Mouse (Mus musculus): ENCODE measurements around the gene Diras2.
"Not testable (repeated sequence)": the region's sequence is repeated elsewhere in the genome, so short reads cannot be mapped to it uniquely, and the experiment has no call there.

Gene Diras2

DNA sequence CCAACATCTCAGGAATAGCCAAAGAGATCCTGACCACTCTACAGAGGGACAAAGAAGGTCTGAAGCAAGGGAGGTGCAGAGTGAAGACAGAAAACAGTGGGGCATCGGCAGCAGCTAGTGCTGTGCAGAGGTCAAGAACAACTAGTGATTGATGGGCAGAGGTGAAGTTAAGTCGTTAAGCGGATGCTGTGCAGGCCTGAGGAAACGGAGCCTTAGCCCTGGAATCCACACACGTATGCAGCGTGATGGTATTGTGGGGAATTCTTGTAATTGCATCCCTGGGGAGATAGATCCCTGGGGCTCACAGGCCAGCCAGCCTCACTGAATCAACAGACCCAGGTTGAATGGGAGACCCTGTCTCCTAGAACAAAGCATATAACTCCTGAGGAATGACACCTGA is 9.9 kb downstream of the Diras2 start:
- in situ Hi-C loops (cut with MboI, MseI), result no loop called here

DNA sequence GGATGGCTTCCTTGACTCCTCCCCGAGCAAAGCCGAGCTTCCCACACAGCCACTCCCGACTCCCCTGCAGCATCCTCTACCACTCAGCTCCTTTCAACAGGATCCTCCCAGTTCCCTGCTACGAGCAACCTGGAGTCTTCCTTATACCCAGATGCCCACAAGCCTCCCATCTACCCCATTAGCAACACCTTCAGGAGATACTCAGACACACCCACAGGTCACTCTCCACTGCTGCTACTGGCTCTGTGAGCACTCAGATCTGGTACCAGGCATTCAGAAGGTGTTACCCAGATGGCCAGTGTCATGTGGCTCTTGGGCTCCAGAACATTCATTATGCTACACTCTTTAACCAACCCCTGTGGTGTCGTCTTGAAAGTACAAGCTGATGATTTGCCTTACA is 11.7 kb downstream of the Diras2 start:
- in situ Hi-C loops (cut with MboI, MseI), result no loop called here

DNA sequence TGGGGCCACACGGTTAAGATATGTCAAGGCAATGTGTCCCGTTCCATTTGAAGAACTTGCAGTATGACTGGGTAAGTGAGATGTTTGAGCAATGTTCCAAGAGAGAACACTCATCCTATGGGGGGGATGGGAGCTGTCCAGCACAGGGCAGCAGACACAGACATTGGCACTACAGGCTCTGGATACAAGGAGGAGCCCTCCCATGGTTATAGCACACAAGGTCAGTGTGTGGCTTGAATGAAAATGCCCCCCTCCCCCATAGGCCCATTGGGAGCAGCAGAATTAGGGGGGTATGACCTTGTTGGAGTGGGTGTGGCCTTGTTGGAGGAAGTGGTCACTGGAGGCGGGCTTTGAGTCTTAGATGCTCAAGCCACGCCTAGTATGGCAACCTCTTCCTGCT is 12.7 kb downstream of the Diras2 start:
- in situ Hi-C loops (cut with MboI, MseI), result no loop called here

DNA sequence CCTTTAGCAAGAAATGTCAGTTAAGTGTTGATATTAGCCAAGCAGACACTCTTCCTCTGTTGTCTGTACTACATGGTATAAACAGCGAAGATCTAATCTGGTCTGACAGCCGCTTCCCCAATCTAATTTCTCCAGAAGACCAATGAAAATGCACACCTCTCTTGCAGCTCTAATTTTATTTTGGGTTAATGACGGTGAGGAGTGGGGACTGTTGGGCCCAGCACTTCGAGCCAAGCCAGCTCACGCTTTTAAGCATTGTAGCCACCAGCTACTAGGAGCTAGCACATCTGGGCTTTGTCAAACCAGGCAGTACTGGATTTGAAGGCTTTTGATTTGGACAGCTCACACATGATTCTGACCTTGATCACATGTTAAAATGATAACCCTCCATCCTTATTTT is 14.1 kb downstream of the Diras2 start:
- in situ Hi-C loops (cut with MboI, MseI), result no loop called here

DNA sequence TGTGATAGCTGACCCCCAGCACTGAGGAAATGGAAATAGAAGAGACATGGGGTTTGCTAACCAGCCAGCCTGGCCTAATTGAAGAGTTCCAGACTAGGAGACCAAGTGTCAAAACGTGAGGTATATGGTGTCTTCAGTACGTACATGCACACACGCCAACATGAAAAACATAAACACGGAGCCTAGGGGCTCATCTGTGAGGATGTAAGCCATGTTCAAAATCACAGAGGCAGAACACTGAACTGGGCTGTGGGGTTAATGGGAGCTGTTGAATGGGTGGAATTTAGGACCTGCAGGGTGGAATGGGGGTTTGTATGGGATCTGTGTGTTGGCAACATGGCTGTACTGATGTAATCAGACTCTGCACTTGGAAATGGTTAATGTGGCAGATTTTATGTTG is 14.5 kb downstream of the Diras2 start:
- in situ Hi-C loops (cut with MboI, MseI), result no loop called here

DNA sequence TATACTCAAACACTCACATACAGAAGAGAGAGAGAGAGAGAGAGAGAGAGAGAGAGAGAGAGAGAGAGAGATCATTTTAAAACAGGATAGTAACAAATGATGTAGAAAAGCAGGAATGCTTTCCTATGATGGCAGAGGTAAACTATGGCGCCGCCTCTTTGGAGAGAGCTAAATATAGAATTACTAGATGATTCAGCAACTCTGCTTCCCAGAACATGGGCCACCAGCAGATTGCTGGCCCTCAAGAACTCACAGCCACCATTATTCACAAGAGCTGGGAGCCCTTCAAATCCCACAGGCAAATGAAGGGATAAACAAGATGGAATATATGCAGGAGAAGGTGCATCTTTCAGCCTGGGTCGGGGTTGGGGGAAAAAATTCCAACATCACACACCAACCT is 15.0 kb downstream of the Diras2 start:
- in situ Hi-C loops (cut with MboI, MseI), result no loop called here

DNA sequence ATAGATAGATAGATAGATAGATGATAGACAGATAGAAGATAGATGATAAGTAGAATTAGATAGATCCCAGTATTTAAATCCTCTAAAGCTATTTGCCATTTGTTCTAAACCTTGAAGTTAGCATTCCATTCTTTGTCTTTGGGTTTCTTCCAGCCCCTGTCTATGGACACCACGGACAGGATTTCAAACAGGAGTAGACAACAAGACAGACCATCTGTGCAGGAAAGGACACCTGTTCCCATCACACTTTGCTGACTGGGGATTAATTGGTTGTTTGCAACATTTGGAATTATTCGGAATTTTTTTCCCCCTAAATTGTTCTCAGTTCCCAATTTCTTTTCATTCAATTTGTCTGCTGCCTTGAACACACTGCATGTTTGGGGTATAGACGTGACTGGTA is 17.5 kb downstream of the Diras2 start:
- in situ Hi-C loops (cut with MboI, MseI), result no loop called here

DNA sequence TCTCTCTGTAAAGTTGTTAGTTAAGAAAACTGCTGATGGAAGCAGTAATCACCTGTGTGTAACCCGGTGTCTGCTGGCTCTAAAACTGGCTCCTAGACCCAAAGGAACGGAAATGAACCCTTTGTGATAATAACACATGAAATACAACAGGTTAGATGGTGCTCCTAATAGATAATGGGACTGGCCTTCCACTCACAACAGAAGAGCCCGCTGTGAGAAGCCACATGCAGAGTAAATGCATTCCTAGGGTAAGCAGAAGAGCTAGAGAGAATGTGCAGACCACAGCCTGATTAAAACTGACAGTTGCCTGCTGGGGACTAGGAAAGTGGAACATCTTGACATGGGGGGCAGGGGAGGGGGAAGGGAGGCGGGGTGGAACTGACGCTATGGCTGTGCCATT is 18.7 kb downstream of the Diras2 start:
- in situ Hi-C loops (cut with MboI, MseI), result no loop called here

DNA sequence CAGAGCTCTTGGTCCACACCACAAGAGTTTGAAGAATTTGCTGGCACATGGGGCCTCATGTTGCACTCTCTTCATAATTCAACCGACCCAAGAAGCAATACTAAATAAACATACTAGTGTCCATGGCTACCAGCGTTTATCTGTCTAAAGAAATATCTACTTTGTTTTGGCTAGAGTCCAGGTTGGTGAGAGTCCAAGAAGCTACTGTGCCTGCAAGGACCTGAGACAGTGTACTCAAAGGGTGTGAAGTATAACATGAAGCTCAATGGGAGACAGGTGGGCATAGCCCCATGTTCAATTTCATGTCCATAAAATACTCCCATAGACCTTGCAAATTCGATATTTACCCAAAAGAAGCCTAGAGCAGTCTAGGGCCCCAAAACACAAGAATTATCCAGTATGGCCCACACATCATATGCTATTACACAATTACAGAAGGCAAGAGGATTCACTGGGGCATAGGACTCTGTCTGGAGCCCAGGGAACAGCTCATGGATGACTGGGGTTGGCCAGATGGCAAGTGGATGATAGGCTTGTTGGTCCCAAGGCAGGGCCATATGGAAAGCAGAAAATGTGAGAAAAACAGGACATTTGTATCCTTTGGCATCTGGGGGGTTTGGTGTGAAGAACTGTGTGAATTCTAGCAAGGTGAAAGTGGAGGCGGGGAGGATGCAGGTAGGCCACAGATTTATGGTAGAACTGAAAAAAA is 20.8 kb downstream of the Diras2 start:
- in situ Hi-C loops (cut with MboI, MseI), result no loop called here

DNA sequence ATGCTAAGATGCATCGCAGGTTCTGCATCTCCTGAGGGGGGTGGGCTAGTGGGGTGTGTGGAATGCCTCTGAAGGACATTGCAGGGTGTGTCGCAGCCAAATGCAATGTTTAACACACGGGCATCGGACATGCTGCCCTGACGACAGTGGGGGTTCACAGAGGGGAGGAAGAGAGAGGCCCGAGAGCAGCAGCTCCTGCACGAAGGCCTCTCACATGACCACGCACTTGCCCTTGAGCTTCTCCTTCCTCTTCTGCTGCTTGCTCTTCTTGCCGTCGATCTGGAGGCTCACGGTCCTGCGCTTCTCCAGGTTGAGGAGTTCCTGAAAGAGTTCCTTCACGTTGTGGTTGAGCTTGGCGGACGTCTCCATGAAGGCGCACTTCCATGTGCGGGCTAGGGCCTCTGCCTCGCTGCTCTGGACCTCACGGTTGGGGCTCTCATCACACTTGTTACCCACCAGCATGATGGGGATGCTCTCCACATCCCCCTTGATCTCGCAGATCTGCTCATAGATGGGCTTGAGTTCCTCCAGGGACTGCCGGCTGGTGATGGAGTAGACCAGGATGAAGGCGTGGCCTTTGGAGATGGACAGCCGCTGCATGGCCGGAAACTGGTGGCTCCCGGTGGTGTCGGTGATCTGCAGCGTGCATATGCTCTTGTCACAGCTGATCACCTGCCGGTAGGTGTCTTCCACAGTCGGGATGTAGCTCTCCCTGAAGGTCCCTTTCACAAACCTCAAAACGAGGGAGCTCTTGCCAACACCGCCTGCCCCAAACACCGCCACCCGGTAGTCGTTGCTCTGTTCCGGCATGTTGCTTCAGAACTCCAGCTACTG is 23.4 kb downstream of the Diras2 start:
- in situ Hi-C loops (cut with MboI, MseI), result no loop called here

DNA sequence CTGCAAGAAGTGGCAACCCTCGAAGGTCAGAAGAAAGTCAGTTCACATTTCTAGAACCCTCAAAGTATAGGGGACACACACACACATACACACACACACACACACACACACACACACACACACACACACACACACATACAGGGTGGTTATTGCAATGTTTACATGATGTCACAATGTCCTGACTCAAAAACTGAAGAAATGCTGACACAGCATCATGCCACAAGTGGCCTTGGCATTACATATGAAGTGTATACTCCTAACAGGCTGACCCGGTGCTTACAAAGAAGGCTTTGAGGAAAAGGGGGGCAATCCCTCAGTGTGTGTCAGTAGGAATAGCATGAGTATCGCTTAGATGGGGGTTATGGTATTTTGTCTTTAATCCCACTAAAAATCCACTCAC is 24.3 kb downstream of the Diras2 start:
- in situ Hi-C loops (cut with MboI, MseI), result not testable (repeated sequence)

DNA sequence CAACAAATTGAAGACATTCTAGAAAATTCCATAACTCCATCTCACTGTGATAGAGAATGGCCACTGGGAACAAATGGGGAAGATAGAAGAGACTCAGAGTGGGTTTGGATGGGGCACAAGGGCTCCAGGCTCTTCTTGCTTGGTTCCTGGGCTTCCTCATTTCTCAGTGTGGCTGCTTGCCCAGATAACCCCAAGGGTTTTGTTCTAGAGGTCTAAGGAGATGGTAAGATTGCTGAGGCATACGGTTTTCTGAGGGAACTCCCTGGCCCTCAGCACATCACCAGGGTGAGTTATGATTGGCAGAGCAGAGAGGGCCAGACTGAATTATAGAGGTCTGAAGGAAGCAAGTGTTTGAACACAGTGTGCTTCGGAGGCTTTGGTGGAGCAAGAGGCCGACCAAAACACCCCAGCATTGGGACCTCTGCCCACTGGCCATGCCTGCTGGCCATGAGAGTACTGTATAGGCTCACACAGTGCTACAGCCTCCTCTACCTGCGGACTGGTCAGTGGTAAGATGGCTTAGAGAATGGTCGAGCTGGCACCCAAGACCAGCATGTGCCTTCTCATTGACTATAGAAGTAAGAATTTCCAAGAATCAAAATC is 25.3 kb downstream of the Diras2 start:
- in situ Hi-C loops (cut with MboI, MseI), result not testable (repeated sequence)

DNA sequence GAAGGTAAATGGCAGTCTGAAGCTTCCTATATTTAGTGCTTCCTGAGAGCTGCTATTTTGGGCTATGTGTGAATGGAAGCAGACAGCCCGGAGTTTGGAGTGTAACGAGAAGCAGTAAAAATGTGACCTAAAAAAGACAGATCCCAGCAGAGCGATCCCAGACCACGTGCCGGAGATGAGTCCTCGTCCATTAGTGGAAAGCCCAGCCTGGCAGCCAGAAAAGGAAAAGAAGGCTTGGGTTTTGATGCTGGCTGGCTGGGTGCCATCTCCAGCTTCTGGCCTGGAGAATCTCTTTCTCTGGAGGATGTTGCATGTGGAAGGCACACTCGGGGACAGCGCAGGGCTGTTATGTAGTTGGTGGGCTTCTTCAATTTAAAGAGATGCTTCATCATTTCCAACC is 29.4 kb downstream of the Diras2 start:
- in situ Hi-C loops (cut with MboI, MseI), result no loop called here

DNA sequence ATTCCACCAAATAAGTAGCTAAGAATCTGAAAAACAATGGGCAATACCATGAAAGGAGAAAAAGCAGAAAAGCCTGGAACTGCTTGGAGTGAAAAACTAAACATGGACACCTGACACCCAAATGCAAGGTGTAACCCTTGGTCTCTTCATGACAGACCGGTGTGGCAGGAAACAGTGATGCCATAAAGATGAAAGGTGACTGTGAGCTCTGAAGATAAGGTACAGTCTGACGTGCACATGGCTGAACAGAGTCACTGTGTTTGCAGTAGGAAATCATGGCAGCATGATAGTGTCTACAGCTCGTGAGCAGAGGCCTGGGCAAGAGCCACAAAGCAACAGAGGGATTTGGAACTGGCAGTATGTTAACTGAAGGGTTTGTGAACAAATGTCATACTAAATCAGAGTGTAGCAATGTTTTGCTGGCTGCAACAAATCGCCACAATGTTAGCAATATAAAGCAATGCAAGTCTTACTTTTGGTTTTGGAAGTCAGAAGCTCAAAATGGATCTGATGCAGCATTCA is 34.0 kb downstream of the Diras2 start:
- in situ Hi-C loops (cut with MboI, MseI), result no loop called here

DNA sequence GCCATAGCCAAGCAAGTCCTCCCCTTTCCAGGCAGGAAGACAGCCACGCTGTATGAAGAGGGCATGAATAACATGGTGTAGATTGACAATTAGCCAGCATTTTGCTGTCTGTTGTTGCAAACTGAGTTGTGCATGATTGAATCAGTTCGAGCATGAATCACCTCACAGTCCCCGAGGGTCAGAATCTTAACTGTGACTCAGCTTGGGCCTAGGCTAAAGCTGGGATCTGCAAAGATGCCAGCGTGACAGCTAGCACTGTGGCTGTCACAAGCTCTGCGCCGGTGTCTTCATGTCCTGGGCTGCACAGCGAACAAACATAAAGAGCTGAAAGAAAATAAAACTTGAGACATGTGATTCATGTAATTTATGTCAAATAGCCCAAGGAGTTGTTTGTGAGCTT is 42.3 kb downstream of the Diras2 start:
- in situ Hi-C loops (cut with MboI, MseI), result no loop called here

DNA sequence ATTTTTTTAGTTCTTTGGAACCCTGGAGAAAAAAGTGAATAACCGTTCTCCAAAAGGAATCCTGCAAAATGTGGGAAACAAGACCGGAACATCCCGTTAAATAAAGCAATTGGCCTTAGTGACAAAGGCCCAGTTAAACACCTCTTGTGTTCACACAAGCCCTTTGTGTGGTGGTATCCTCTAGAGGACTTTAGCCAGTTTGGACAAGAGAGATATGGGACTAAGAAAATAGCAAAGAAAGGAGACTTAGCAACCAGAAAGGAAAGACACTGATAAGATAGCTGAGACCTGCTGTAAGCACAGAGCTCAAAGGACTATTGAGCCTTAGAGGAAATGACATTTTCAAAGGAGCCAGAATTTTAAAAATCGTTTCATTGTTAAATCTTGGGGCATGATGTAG is 47.0 kb downstream of the Diras2 start:
- in situ Hi-C loops (cut with MboI, MseI), result no loop called here

DNA sequence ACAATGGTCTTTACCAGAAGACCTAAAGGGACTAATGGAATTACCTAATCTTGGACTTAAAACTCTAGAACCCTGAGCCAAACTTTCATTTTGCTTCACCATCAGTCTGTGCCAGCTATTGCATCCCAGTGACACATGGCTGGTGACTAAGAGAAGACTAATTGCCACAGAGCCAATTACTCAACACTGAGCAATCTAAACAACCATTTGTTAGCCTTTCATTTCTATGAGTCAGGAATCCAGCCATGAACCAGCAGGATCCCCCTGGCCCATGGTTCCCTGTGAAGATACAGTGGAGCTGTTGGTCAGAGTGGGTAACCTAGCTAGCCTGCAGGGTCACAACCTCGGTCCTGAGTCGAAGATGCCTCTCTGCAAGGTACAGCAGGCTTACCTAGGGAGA is 49.3 kb downstream of the Diras2 start:
- in situ Hi-C loops (cut with MboI, MseI), result no loop called here

DNA sequence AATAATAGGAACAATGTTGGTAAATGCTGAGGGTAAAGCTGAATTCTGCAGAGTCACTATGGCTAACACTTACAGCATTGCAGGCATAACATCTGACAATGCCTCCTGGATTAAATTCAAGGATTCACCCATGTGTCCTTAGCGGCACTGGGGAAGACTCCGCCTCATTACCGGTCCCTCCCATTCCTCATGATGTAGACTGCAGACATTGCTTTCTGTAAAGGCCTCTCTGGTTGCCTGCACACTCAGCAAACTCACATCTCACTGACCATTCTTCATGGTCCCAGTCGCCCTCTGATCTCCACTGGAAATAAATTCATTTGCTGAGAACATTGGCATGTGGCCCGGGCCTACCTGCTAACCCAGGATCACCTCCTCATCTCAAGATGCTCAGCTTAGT is 51.9 kb downstream of the Diras2 start:
- in situ Hi-C loops (cut with MboI, MseI), result no loop called here

DNA sequence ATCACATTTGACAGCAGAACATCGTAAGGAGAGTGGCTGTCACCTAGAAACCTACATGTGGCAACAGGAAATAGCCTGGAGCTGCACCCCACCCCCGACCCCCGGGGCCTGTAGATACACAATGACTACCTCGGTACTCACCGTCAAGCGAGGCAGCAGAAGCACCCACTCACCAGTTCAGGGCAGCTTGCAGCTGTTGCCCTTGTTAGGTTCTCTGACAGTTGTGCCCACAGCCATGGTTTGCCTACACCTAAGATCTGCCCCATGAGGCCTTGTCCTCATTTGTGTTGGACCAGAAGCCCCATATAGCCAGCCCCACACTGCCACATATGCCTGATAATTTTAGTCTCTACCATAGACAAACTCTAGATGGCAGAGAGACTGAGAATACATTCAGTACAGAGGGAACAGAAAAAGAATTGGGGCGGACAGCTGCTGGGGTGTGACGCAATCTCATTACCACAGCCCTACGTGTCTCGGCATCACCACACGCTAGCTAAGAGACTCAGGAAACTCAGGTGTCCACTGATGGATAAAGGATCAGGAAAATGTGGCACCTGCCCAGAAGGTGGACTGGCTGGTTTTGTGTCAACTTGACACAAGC is 54.0 kb downstream of the Diras2 start:
- in situ Hi-C loops (cut with MboI, MseI), result no loop called here

DNA sequence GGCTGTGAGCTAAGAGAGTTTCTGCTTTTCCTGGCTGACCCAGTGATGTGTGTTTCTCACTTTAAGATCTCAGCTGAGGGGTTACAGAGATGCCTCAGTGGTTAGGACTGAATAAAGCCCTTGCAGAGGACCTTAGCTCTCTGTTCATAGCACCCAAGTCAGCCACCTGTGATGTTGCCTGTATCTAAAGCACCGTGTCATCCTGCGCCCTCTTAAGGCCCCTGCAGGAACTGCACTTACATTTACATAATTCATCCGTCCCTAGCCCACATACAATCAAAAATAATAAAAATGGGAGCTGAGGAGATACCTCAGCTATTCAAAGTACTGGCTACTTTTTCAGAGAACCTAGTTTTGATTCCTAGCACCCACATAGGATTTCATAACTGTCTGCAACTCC is 54.9 kb downstream of the Diras2 start:
- in situ Hi-C loops (cut with MboI, MseI), result no loop called here

DNA sequence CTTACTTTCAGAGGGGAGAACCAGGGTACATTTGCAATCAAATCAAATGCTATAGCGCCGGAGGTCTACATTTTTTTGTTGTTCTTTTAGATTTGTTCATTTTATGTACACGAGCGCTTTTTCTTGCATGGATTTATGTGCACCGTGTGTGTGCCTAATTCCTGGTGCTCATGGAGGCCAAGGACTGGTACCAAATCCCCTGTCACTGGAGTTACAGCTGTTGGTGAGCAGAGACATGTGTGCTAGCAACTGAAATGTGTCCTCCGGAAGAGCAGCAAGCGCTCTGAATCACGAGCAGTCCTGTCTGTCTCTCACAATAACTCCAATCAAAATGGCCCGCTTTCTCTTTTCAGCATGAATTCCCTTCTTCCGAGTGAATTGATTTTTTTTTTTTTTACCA is 55.8 kb downstream of the Diras2 start:
- in situ Hi-C loops (cut with MboI, MseI), result no loop called here

DNA sequence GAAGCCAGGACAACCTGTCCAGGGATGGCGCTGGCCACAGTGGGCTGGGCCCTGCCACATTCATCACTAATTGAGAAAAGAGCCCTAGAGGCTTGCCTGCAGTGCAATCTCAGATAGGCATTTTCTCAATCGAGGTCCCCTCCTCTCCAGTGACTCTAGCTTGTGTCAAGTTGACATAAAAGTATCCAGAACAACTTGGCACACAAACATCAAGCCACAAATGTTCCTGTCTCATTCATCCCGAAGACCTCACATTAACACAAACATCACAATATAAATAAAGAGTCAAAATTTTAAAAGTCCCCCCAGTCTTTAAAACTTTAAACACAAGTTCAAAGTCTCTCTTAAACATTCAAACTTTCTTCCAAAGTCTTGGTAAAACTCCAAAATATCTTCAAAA is 56.3 kb downstream of the Diras2 start:
- in situ Hi-C loops (cut with MboI, MseI), result no loop called here

Measured in T-helper 17 cell (primary cell).